Mouse (Mus musculus) colon, adult 2 months (tissue): ENCODE results near the gene Rlim. TPM values are rescaled to one million over a fixed set of nuclear protein-coding genes. Genes with fewer than 3 reads are reported as not detected.

Experiments used
- polyA plus RNA-seq: library from polyadenylated mRNA; depleted of rRNA; stranded (reverse); fragments of >200 nt; gene quantifications from 2 replicates; pipeline ENCODE4 v1.2.3, GENCODE M21; 2012; rRNA removed

The Rlim gene
- 1.7 and 2.3 TPM in 2 replicates for polyA plus RNA-seq

DNA sequence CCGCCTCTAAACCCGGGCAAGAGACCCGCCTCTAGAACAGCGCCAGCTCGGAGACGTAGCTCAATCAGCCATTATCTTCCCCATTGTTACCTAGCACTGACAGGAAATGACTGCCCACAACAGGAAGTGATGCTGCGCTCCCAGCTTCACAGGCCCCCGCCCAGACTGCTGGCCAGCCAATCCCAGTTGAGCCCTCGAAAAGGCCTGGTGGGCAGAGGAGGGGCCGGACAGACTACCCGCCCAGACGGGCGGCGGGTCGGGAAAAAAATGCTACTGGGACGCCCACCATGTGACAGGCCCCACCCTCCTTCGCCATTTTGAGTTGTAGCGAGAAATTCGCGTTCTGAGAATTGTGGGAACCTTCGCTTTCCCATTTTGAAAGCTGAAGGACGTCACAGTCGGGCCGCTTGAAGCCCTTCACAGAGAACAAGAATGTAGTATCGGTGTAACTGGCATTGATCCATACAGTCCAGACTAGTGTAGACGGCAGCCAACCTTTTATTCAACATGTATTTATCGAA lies at the start of gene Rlim:
Rlim (minus strand) TSS at position 116 of the 521 bp plus-strand sequence.

Other genes starting within 250 kb of the Rlim start
- 2.9 and 6.6 TPM in 2 replicates for gene Slc16a2, start 159.3 kb downstream of the Rlim start, polyA plus RNA-seq
- 0.10 and 0.21 TPM in 2 replicates for gene Nexmif, start 219.9 kb upstream of the Rlim start, polyA plus RNA-seq